Mouse (Mus musculus) heart, adult 8-10 months (tissue): Measurements from ENCODE around the gene D6Ertd527e. TPM values are rescaled to one million over a fixed set of nuclear protein-coding genes. Genes with fewer than 3 reads are reported as not detected.
A peak's percentile ranks its signal among the peaks of the same experiment; 100 is the strongest.

ENCODE experiments used
- DNase-seq: peaks from one replicate; pipeline ENCODE4 v3.0.0; 2022; ENCODE audit warnings: low spot score
- total RNA-seq, 4 experiments: library from RNA; stranded (reverse); gene quantifications; 2 replicates each; pipeline ENCODE4 v1.2.4; 2022

Gene D6Ertd527e
- total RNA-seq, 4 experiments from 2014 or later = 0.44 TPM; not detected in 3

GRCm38 (mm10) chr6:87151427-87151826 lies 46.9 kb downstream of the D6Ertd527e start:
- no peak for DNase-seq

DNA sequence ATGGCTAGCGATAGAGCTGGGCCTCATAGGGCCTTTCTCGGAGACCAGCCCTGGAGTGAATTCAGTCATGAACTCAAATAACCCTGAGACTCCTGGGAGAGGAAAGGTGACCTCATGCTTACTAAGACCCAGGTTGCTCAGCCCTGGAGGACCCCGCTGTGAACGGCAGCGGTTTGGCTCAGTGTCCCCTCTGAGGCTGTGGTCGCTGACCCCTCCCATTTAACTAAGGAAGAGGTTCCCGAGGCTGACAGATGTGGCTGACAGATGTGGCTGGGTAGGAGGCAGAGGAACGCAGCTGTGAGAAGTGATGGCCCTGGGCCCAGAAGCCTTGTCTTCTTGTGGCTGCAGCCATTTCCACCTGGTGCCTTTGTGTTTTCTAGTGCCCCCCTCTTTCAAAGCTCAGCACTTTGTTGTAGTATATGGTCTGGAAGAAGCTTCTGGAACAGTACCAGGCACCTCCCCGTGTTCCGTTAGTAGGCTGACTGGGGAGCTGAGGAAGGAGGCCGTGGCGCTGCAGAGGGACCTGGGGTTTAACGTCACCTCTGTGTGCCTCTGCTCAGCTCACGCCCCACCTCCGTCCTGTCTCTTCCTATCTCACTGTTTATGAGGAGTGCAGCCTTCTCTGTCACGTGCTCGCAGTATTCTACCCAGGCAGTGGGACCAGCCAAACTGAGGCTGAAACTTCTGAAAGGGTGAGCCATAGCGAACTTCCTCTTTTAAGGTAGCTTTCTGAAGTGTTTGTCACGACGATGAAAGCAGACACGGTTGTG lies 48.1 kb downstream of the D6Ertd527e start:
- peak; percentile 36 for DNase-seq

GRCm38 (mm10) chr6:87153231-87153580 lies 48.7 kb downstream of the D6Ertd527e start:
- DNase-seq = no peak

DNA sequence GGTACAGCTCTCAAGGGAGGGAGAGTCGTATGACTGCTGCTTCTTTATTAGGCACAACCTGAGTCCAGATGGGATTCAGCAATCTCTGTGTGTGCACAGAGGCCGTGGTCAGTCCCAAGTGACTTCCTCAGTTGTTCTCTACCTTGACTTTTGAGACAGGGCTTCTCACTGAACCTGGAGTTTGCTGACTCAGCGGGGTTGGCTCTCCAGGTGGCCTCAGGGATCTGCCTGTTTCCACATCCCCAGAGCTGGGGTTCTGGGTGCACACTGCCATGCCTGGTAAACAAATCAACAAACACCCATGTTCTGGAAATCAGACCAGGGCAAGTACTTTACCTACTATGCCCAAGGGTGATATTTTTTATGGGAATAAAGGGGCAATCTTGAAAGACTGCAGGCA lies 49.3 kb downstream of the D6Ertd527e start:
- DNase-seq = no peak

DNA sequence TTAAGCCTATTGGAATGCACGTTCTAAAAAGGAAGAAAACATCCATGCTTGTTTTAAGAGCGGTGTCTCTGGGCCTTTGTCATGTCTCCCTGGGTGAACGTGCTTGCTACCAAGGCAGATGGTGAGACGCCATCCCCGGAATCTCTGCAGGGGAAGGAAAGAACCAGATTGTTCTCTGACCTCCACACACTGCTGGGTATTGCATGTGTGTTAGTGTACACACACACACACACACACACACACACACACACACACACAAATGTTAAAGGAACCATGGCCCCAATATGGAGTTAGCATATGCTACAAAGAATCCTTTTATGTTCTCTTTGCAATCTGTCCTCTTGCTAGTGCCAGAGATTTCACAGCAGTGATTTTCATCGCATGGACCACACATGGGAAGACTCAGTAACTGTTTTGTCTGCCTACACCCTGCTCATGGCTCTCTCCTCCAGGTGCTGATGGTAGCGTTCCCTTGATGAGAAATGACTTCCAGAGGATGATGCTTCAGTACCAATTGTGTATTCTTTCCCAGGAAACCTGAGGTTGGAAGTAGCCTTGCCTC lies 53.6 kb downstream of the D6Ertd527e start:
- no peak for DNase-seq

- no peak for DNase-seq
These were observed 55.6 kb downstream of the D6Ertd527e start for GRCm38 (mm10) chr6:87160196-87160595.

DNA sequence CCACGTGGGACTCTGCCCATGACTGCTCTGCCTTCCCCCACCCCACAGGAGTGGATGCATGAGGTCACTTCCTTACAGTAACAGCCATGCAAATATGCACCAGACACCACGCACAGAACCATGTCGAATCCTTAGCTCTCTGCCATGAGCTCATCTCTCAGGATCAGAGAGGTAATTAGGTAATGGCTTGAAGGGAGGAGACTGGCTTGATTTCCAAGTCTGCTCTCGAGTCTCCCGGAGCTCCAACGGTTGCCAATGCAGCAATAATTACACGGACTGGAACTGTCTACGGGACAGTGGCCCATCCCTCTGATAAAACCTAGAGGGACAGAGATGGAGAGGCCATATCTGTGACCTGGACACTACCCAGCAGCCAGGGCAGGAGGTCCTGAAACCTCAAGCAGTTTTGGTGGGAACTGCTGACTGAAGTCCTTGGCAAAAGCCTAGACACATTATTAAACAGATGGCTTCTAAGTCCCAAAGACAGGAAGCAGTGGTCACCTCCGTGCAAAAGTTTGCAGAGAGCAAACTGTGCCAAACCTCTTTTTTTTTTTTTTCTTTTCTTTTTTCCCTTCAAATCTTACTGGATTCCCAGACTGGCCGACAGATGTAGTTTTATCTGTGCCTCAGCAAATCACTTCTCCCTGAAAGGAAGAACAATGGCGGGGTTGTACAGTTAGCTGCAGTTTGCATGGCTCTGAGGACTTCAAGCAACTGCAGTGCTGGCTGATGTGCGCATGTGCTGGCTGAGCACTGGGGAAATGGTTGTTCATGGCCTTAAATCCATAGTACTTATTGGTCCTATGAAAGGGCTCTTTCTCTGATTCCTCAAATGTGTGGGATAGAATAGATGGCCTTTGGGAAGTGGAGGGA lies 57.1 kb downstream of the D6Ertd527e start:
- DNase-seq = no peak

Other genes with a start within 250 kb of the D6Ertd527e start
- gene Nfu1, start 95.5 kb upstream of the D6Ertd527e start, total RNA-seq = 10 to 100 TPM; 78.5 to 83.2 (median 80.7) TPM
- 10 to 100 TPM; 16.0 to 21.4 (median 16.7) TPM for gene Gfpt1, start 61.9 kb upstream of the D6Ertd527e start, total RNA-seq
- 1 to 10 TPM; 5.6 to 6.6 (median 6.0) TPM for gene Antxr1, start 231.1 kb downstream of the D6Ertd527e start, total RNA-seq
- not detected for gene Gkn1, start 246.2 kb downstream of the D6Ertd527e start, total RNA-seq